Mouse (Mus musculus) monocyte, adult 2 months (primary cell): ENCODE measurements around the gene Tlr9.

Experiments
- DNase-seq, 2 experiments: peaks; one replicate each; pipeline ENCODE4 v3.0.0; 2022; ENCODE audit warnings: low spot score in 2 of 2, low read depth in 1 of 2

The Tlr9 gene

GRCm38 (mm10) chr9:106222261-106222851 is at the start of gene Tlr9:
Gene Tlr9 (plus strand): TSS chr9:106222598.
- DNase-seq, result peak in 1 of 2 experiments; percentile 49

- DNase-seq, result no peak
These were observed 49.0 kb upstream of the Tlr9 start for GRCm38 (mm10) chr9:106173363-106173762.

DNA sequence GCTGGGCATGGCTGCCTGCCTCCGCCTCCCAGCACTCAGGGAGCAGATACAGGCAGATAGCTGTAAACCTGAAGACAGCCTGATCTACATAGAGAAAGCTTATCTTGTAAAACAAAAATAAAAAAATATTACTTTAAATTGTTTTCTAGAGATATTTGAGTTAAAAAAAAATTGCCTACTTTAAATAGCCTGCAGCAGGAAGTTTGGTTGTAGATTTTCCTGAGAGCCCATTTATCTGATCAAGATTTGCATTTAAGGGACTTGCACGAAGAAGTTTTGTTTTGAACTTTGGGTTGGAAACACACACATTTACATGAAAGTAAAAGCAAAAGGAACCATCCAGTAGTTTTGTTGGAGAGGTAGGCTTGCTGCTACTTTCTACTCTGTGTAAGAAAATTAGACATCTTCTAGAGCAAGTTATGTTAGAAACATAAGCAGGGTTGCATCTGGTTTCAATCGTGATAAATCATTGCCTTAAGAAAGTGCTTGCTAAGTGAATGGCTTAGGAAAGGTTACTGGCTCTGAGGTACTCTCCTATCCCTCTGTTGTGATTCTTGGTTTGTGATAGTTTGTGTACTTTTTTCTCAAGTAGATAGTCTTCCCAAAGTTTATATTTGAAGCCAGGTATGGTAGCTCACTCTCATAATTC is 46.7 kb upstream of the Tlr9 start:
- no peak for DNase-seq

DNA sequence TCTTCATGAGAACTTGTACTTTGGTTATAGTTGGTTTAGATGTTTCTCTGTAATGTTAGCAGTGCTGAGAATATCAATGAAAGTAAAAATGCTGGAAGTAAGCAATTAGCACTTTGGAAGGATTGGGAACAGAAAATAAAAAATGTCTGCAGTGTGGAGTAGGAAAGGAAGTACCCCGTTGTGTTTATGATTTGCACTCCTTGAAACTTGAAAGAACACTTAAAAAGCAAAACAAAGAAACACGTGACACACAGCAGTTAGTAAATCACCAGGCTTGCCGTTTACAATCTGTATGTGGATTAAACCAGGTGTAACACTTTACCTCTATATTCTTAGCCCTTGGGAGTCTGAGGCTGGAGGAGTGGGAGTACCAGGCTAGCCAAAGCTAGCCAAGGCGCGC is 45.6 kb upstream of the Tlr9 start:
- no peak for DNase-seq

- no peak for DNase-seq
These were observed 44.6 kb upstream of the Tlr9 start for GRCm38 (mm10) chr9:106177799-106178198.

- DNase-seq, result no peak
These were observed 42.9 kb upstream of the Tlr9 start for GRCm38 (mm10) chr9:106179454-106179853.

DNA sequence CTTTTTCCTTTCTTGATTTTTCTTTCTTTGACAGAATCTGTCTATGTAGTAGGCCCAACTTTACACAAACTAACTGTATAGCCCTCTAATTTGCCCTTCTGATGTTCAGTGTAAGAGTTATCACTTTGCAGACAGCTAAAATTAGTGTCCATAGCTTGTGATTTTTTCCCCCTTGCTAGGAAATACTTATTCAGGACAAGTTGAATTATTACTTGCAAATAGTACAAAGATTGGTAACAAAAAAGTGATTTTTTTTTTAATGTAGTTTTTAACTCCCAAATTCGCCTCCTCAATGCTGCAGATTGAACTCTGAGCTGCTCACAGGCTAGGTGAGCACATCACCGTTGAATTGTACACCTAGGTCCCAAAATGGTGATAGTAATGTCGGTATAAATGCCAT is 42.4 kb upstream of the Tlr9 start:
- DNase-seq, result no peak

- no peak for DNase-seq
These were observed 40.3 kb upstream of the Tlr9 start for GRCm38 (mm10) chr9:106182146-106182545.

DNA sequence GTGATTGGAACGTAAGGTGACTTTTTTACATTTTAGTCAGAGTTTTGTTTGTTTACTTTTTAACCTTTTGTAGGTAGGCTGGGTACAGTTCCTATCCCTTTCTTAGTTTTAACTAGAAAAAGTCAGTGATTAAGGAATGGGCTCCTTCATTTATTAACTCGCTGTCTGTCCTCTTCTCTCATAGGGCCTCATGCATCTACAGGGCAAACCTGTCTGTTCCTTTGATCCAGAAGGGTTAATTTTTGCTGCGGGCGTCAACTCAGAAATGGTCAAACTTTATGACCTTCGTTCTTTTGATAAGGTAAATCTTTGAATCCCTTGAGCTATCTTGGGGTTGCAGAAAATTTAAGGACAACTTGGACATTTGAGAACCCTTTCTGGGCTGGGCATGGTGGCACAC is 38.4 kb upstream of the Tlr9 start:
- DNase-seq, result no peak

DNA sequence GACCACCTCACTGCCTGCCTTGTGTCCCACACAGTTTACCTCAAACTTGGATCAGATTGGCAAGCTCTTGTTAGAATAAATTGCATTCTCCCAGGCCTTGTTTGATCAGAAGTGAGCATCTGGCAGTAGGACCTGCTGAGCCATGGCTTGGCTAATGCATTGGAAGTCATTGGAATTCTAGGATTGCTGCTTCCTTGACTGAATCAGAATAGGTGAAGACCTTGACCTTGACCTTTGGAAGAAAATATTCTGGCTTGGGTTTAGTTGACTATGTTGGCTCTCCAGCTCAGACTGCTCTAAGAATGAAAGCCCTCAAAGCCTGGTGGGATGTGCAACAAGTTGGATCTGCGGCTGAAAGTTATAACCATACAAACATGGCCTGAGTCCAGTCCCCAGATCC is 31.0 kb upstream of the Tlr9 start:
- DNase-seq, result no peak

- no peak for DNase-seq
These were observed 30.4 kb upstream of the Tlr9 start for GRCm38 (mm10) chr9:106192024-106192423.

GRCm38 (mm10) chr9:106192998-106193397 is 29.4 kb upstream of the Tlr9 start:
- DNase-seq, result peak in 1 of 2 experiments; percentile 25

- no peak for DNase-seq
These were observed 28.2 kb upstream of the Tlr9 start for GRCm38 (mm10) chr9:106193930-106194807.

DNA sequence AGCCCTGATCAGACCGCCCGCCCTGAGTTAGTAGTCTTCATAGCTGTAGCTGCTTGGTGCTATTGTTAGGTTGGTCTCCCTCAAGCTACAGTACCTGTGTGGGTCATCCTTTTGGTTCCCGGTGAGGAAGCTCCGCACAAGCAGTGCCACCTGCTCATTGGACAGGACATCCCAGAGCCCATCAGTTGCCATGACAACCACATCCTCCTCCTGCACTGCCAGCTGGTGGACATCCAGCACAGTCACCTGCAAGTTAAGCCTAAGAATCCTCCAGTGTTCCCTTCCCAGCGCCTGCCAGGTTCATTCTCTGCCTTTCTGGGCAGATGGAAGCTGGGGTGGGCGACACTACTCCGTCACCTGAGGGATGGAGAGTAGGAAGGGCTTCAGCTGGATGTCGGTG is 26.7 kb upstream of the Tlr9 start:
- no peak for DNase-seq

DNA sequence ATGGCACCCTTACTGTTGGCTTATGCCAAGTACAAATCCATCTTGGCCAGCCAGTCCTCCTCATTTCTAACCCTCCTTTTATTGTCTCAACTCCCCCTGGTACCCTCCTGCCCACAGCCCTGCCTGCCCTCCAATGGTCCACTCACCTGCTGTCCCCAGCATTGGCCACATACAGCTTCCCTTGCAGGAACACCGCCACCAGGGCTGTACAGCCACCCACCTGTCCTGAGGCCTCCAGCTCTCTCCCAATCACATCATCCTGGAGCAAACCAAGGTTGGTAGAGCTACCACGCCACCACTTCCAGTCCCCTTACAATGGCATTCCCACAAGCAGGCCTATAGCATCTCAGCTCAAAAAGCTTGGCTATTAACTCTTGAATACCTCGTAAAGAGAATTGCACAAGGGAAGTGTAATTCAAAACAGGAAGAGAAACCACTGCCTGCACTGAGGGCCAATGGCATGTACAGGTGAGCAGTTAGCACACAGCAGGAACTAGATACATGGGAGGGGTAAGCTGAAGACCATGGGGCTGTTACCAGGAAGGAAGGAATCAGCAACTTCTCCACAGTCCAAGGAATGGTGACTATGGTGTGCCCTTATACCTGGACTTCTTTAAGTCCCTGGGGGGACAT is 25.2 kb upstream of the Tlr9 start:
- DNase-seq, result no peak

GRCm38 (mm10) chr9:106197732-106198131 is 24.7 kb upstream of the Tlr9 start:
- DNase-seq, result no peak

GRCm38 (mm10) chr9:106198962-106199458 is 23.4 kb upstream of the Tlr9 start:
- peak in 1 of 2 experiments; percentile 62 for DNase-seq

DNA sequence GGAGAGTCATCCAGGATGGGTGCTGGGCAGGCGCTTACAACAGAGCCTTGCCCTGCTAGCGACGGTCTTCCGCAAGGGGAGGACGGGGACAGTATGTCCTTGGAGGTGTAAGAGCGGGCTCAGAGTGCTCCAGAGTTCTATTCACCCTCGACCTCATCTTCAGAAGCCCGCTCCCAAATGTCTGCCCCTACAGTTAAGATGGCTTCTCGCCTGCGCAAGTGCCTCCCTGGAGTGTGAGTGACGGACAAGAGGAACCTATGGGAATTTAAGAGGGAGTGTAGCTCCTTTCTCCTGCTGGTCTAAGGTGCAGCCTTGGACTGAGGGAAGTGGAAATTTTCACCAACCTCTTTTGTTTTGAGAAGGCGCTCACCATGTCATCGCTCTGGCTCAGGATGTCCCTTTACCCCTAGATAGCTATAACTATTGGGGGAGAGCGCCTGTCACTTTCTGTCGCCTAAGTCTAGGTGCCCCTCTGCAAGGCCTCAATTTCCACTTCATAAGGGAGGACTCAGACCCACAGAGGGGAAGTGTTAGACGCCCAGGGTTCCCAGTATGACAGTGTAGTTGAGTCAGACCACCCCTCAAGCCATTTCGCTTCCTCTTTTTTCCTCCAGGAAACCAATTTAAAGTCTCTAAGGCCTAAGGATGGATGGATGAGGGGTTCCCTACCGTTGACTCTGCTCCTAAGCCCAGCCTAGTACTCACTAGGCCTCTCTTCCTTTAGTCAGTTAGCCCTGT is 22.7 kb upstream of the Tlr9 start, which contains the start of gene Ppm1m:
Gene Ppm1m (minus strand): TSS at position 212 of the 738 bp plus-strand sequence.
- peak in 1 of 2 experiments; percentile 38 for DNase-seq

DNA sequence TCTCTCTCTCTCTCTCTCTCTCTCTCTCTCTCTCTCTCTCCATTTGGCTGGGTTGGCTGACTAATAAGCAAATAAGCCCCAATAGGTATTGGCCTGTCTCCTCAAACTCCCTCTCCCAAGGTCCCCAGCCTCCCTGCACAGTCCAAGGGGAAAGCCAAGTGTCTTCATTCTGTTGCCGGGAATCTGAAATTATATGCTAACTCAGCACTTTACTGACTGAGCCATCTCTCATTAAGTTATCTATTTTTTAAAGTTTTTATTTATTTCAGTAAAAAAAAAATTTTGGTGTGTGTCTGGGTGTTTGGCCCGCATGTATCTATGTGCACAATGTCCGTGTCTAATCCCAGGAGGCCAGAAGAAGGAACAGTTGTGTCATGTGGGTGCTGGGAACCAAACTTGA is 20.5 kb upstream of the Tlr9 start:
- DNase-seq, result no peak

- DNase-seq, result peak; percentile 71 to 77
These were observed 19.4 kb upstream of the Tlr9 start, which contains the start of gene Twf2 for GRCm38 (mm10) chr9:106202819-106203636. Gene Twf2 (plus strand): TSS chr9:106203108.
